Mouse (Mus musculus) liver, embryonic 11.5 days (tissue): Measurements from ENCODE around the gene Egln2. TPM values are rescaled to one million over a fixed set of nuclear protein-coding genes. Genes with fewer than 3 reads are reported as not detected.

Experiments used
- ATAC-seq: fragments of 200-750 bp; cut with Nextera tagmentation; replicated peaks from 2 replicates; pipeline ENCODE4 v1.8.0; 2017; ENCODE audit warnings: moderate number of reproducible peaks, mild to moderate bottlenecking, moderate TSS enrichment, moderate library complexity; ENCODE audit not compliant: low FRiP score
- DNase-seq: peaks from one replicate; pipeline ENCODE4 v3.0.0-alpha.2; 2017; ENCODE audit warnings: low spot score
- H3K27ac ChIP-seq: fragments of 300-500 bp; sonication (generic); 2 replicates; pipeline ENCODE4 v1.5.1; 2014; ENCODE audit warnings: mild to moderate bottlenecking, low read depth, low read length, control low read depth
- H3K27me3 ChIP-seq: fragments of 300-500 bp; sonication (generic); replicated peaks from 2 replicates; pipeline ENCODE4 v1.6.1; 2014; ENCODE audit warnings: low read length, mixed read lengths; ENCODE audit not compliant: control insufficient read depth, insufficient read depth
- H3K36me3 ChIP-seq: fragments of 300-500 bp; sonication (generic); 2 replicates; pipeline ENCODE4 v1.6.1; 2014; ENCODE audit warnings: mild to moderate bottlenecking, low read length, moderate library complexity, mixed read lengths; ENCODE audit not compliant: control insufficient read depth, insufficient read depth
- H3K4me1 ChIP-seq: fragments of 300-500 bp; sonication (generic); replicated peaks from 2 replicates; pipeline ENCODE4 v1.6.1; 2014; ENCODE audit warnings: low read length, mixed read lengths; ENCODE audit not compliant: control insufficient read depth, insufficient read depth
- H3K4me2 ChIP-seq: fragments of 300-500 bp; sonication (generic); 2 replicates; pipeline ENCODE4 v1.6.1; 2014; ENCODE audit warnings: mild to moderate bottlenecking, control low read depth, moderate library complexity
- H3K4me3 ChIP-seq: fragments of 300-500 bp; sonication (generic); 2 replicates; pipeline ENCODE4 v1.5.1; 2014; ENCODE audit warnings: low read depth, low read length, control low read depth
- H3K9ac ChIP-seq: fragments of 300-500 bp; sonication (generic); 2 replicates; pipeline ENCODE4 v1.6.1; 2014; ENCODE audit warnings: low read depth, low read length, control low read depth
- H3K9me3 ChIP-seq: fragments of 300-500 bp; sonication (generic); 2 replicates; pipeline ENCODE4 v1.6.1; 2016; ENCODE audit warnings: low read length, inconsistent platforms, mixed read lengths; ENCODE audit not compliant: control insufficient read depth
- WGBS: fragments of 180-500 bp; shearing (Covaris S2); extraction: QIAGEN DNeasy Blood & Tissue Kit; methylation state at CpG from one replicate; pipeline ENCODE4 v1.1.7; 2014; 5-methylcytosine and 5-hydroxymethylcytosine counted together
- polyA plus RNA-seq: library from polyadenylated mRNA; unstranded; fragments of >200 nt; fragmentation: Nextera tagmentation; extraction: Ambion mirVana; gene quantifications from 2 replicates; pipeline ENCODE4 v1.2.1, GENCODE M21; 2014

The Egln2 gene
- polyA plus RNA-seq, 1 experiment from 2014 or later = 39.7 TPM

GRCm38 (mm10) chr7:27166229-27166613 is 381 bp downstream of the Egln2 start:
- peak overlapping the region; percentile 76 for H3K4me3 ChIP-seq
- WGBS = under 1% methylated on average over 12 of the region's 43 CpGs
- H3K4me1 ChIP-seq = peaks cover 35% of the 10 kb centered on the region
- no peaks in the 10 kb centered on the region for H3K27me3 ChIP-seq
- peak overlapping the region; percentile 90 for H3K9ac ChIP-seq
- H3K9me3 ChIP-seq = no peaks in the 10 kb centered on the region
- DNase-seq (peak; percentile 92), ATAC-seq (peak; percentile 79)
- H3K27ac ChIP-seq = peak overlapping the region; percentile 93
- H3K4me2 ChIP-seq = peak overlapping the region; percentile 89
- H3K36me3 ChIP-seq = peaks cover 11% of the 10 kb centered on the region

GRCm38 (mm10) chr7:27165696-27166095 is 906 bp downstream of the Egln2 start:
- ATAC-seq (no peak), DNase-seq (no peak)
- peak overlapping the region; percentile 89 for H3K4me2 ChIP-seq
- no peaks in the 10 kb centered on the region for H3K9me3 ChIP-seq
- peaks cover 9% of the 10 kb centered on the region for H3K36me3 ChIP-seq
- peak overlapping the region; percentile 90 for H3K9ac ChIP-seq
- peak overlapping the region; percentile 76 for H3K4me3 ChIP-seq
- peaks cover 38% of the 10 kb centered on the region for H3K4me1 ChIP-seq
- WGBS = 4% methylated on average over 8 of the region's 8 CpGs
- peak overlapping the region; percentile 93 for H3K27ac ChIP-seq
- H3K27me3 ChIP-seq = no peaks in the 10 kb centered on the region

GRCm38 (mm10) chr7:27165007-27165655 is 1.5 kb downstream of the Egln2 start:
- Histone ChIP-seq H3K36me3 (peaks cover 9% of the 10 kb centered on the region), H3K9ac (peak overlapping the region; percentile 90), H3K27me3 (no peaks in the 10 kb centered on the region), H3K4me3 (peak overlapping the region; percentile 76), H3K9me3 (no peaks in the 10 kb centered on the region), H3K4me1 (peaks cover 38% of the 10 kb centered on the region), H3K4me2 (peak overlapping the region; percentile 89), H3K27ac (no peak overlapping the region; the same call in 1 of the 2 replicates)
- ATAC-seq (no peak), DNase-seq (no peak)
- 68% methylated on average over 23 of the region's 23 CpGs for WGBS

GRCm38 (mm10) chr7:27164112-27164947 is 2.3 kb downstream of the Egln2 start:
- no peaks in the 10 kb centered on the region for H3K27me3 ChIP-seq
- DNase-seq (no peak), ATAC-seq (no peak)
- peak overlapping the region; percentile 6; the same call in 1 of the 2 replicates for H3K4me3 ChIP-seq
- H3K36me3 ChIP-seq = peaks cover 9% of the 10 kb centered on the region
- H3K9ac ChIP-seq = peak overlapping the region; percentile 22; the same call in 1 of the 2 replicates
- H3K27ac ChIP-seq = no peak overlapping the region
- H3K9me3 ChIP-seq = no peaks in the 10 kb centered on the region
- H3K4me2 ChIP-seq = peak overlapping the region; percentile 89
- WGBS = 84% methylated on average over 33 of the region's 33 CpGs
- H3K4me1 ChIP-seq = peaks cover 38% of the 10 kb centered on the region

- ATAC-seq (no peak), DNase-seq (no peak)
- Histone ChIP-seq H3K27me3 (no peaks in the 10 kb centered on the region), H3K4me1 (peaks cover 36% of the 10 kb centered on the region), H3K9me3 (no peaks in the 10 kb centered on the region), H3K36me3 (peaks cover 15% of the 10 kb centered on the region), H3K4me3 (no peak overlapping the region), H3K9ac (no peak overlapping the region), H3K4me2 (0 out of 2 replicates have a peak overlapping the region, but pooled peaks have one; percentile 1), H3K27ac (no peak overlapping the region)
- 88% methylated on average over 5 of the region's 5 CpGs for WGBS
Observed at GRCm38 (mm10) chr7:27163450-27163805, 3.2 kb downstream of the Egln2 start.

- Histone ChIP-seq H3K36me3 (peaks cover 18% of the 10 kb centered on the region), H3K27ac (no peak overlapping the region), H3K9ac (no peak overlapping the region), H3K4me2 (no peak overlapping the region), H3K4me3 (no peak overlapping the region), H3K27me3 (no peaks in the 10 kb centered on the region), H3K9me3 (no peaks in the 10 kb centered on the region), H3K4me1 (peaks cover 32% of the 10 kb centered on the region)
- WGBS = 81% methylated on average over 5 of the region's 5 CpGs
- no peak for DNase-seq
- no peak for ATAC-seq
Observed at GRCm38 (mm10) chr7:27162780-27163449, 3.7 kb downstream of the Egln2 start.

GRCm38 (mm10) chr7:27161744-27162143 is 4.9 kb downstream of the Egln2 start:
- no peak overlapping the region for H3K27ac ChIP-seq
- H3K9me3 ChIP-seq = no peaks in the 10 kb centered on the region
- no peak overlapping the region for H3K4me2 ChIP-seq
- no peak for DNase-seq
- H3K9ac ChIP-seq = no peak overlapping the region
- H3K4me3 ChIP-seq = no peak overlapping the region
- H3K36me3 ChIP-seq = peaks cover 26% of the 10 kb centered on the region
- WGBS = 77% methylated on average over 4 of the region's 4 CpGs
- no peak for ATAC-seq
- H3K4me1 ChIP-seq = peaks cover 24% of the 10 kb centered on the region
- no peaks in the 10 kb centered on the region for H3K27me3 ChIP-seq

GRCm38 (mm10) chr7:27160921-27161320 is 5.7 kb downstream of the Egln2 start:
- H3K4me1 ChIP-seq = peaks cover 24% of the 10 kb centered on the region
- ATAC-seq = no peak

More at GRCm38 (mm10) chr7:27160921-27161320, 5.7 kb downstream of the Egln2 start:
- 69% methylated on average over 3 of the region's 3 CpGs for WGBS
- Histone ChIP-seq H3K9me3 (no peaks in the 10 kb centered on the region), H3K4me3 (no peak overlapping the region), H3K9ac (no peak overlapping the region), H3K27me3 (no peaks in the 10 kb centered on the region), H3K36me3 (peaks cover 26% of the 10 kb centered on the region), H3K27ac (no peak overlapping the region), H3K4me2 (no peak overlapping the region)
- DNase-seq = no peak
